Mouse (Mus musculus) erythroblast, adult 5-6 weeks (primary cell): ENCODE results near the gene Rtf2. TPM values are rescaled to one million over a fixed set of nuclear protein-coding genes. Genes with fewer than 3 reads are reported as not detected.
A peak's percentile ranks its signal among the peaks of the same experiment; 100 is the strongest.

Experiments used
- ATAC-seq: replicated peaks from 2 replicates; pipeline ENCODE4 v1.8.0; 2016; ENCODE audit warnings: moderate number of reproducible peaks, mild to moderate bottlenecking, moderate TSS enrichment, inconsistent platforms; ENCODE audit not compliant: poor library complexity, low FRiP score, severe bottlenecking
- total RNA-seq, 2 experiments: library from RNA; stranded (forward) in 1 of 2; stranded (reverse) in 1 of 2; fragments of 150-400 nt in 1 of 2; fragments of 200-764, 138-1000 nt in 1 of 2; gene quantifications; 2 replicates each; pipeline versions ENCODE4 v1.2.3 to v1.2.4; 2015 to 2017; ENCODE audit warnings: low replicate concordance in 2 of 2

The Rtf2 gene
- total RNA-seq, 2 experiments from 2014 or later, result 18.3 to 80.9 TPM

DNA sequence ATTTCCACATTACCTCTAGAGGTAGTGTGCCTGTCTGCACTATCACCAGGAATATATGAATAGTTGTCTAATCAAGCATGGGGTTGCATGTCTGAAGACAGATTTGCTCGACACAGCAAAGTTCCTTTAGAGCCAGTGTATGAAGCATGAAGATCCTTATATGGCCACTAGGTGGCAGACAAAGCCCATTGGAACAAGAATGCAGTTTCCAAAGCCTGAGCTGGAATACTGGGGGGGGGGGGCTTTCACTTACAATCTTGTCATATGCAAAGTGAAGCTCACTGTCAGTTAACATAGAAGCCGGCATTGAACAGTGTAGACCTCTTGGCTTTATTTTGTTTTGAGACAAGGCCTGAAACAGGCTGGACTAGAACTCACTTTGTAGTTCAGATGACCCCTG, 37.5 kb downstream of the Rtf2 start:
- ATAC-seq, result peak; percentile 63; the same call in 1 of the 2 replicates

GRCm38 (mm10) chr2:172480296-172480695, 39.9 kb downstream of the Rtf2 start:
- ATAC-seq, result no peak

DNA sequence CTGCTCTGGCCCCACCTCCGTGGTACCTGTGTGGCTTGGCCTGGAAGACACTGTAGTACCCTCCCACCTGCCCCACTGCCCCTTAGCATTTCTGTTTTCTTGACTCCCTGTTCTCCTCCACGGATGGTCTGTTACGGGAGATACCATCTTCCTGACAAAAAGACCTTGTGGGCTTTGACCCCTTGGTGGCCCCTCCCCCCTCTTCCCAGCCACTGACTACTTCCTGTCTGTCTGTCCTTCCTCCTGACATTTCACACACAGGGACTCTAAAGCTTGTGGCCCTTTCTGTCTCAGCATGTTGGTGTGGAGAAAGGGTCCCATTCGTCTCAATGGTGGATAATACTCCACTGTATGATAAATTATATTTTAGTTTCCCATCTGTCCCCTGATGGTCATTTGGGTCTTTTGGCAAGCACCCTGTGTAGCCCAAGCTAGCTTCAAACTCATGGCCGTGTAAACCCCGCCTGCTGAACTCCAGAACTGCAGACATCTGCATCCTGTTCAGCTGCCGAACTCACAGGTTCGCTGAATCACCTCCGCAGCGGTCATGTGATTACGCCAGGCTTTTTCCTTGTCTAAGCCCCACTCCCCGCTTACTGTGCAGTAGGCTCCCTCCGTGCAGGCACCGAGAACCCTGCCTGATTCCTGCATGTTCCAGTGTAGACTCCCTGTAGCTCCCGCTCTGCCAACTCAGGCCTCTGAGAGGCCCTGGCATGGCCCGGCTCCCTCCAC, 41.5 kb downstream of the Rtf2 start:
- no peak for ATAC-seq

GRCm38 (mm10) chr2:172483766-172484413, 43.5 kb downstream of the Rtf2 start:
- ATAC-seq, result no peak

DNA sequence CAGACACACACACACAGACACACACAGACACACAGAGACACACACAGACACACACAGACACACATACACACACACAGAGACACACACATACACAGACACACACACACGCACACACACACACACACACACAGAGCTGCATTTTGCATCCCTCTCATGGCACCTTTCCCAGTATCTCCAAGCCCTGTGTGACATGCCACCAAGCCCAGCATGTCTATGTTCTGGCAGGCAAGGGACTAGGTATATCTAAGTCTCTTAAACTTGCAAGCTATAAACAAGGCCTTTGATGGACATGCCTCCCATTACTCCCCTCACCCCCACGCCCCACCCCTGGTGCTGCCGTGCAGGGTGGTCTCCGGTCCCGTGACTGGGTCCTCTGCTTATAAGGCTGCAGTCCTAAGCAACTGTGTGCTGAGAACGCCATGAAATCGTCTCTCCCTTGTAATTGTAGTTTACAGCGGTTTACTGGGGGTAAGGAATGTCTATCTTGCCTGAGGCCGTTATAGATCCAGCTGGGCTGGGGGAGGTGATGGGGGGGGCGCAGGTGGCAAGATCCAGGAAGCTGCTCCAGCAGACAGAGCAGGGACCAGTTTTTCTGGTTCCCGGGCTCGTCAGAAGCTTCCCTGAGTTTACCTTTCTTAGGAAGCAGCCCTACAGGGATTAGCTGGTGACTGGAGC, 44.5 kb downstream of the Rtf2 start:
- no peak for ATAC-seq

GRCm38 (mm10) chr2:172496736-172497345, 56.5 kb downstream of the Rtf2 start:
- ATAC-seq, result no peak

GRCm38 (mm10) chr2:172498823-172499222, 58.5 kb downstream of the Rtf2 start:
- no peak for ATAC-seq

GRCm38 (mm10) chr2:172500752-172501316, 60.5 kb downstream of the Rtf2 start:
- no peak for ATAC-seq

DNA sequence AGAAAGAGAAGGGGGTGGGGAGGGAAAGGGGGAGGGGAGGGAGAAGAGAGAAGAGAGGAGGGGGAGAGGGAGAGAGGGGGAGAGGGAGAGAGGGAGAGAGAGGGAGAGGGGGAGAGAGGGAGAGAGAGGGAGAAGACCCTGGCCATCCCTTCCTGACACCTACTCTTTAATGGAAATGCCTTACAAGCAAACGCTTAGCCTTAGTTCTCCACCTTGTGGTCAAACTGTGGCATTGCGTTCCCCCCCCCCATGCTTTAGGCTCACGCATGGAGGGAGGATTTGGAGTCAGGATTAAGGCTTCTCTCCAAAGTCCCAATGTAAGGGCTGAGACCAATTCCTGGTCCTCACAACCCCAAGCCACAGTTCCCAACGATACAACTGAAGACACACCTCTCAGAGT, 61.0 kb downstream of the Rtf2 start:
- ATAC-seq, result no peak

DNA sequence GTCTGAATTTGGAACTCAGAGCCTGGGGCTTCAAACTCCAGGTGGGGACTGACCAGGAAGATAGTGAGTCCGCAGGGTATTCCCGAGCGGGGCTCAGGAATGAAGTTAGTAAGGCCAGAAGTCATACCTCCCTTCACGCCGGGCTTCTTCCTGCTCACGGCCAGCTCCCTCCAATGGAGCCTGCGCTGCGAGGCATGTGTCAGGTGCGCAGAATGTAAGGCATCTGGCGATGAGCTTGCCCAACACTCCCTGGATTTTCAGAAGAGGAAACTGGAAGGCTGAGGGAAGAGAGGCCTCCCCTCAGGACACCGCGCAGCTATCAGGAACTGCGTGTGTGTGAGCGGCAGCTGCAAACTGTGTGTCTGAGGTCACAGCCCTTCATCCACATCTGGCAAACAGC, 61.8 kb downstream of the Rtf2 start:
- no peak for ATAC-seq

DNA sequence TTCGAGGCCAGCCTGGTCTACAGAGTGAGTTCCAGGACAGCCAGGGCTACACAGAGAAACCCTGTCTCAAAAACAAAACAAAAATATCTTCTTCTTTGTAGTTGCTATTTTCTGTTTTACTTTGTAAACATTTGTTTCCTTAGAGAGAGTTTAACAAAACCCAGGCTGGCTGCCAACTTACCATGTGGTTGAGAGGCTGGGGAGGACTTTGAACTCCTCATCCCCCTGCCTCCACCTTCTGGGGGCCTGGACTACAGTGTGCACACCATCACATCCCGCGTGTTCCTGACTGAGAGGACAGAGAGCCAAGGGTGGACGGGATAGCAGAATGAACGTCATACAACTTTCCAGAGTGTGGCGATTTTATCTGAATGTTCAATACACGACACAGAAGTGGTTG, 65.8 kb downstream of the Rtf2 start:
- no peak for ATAC-seq

DNA sequence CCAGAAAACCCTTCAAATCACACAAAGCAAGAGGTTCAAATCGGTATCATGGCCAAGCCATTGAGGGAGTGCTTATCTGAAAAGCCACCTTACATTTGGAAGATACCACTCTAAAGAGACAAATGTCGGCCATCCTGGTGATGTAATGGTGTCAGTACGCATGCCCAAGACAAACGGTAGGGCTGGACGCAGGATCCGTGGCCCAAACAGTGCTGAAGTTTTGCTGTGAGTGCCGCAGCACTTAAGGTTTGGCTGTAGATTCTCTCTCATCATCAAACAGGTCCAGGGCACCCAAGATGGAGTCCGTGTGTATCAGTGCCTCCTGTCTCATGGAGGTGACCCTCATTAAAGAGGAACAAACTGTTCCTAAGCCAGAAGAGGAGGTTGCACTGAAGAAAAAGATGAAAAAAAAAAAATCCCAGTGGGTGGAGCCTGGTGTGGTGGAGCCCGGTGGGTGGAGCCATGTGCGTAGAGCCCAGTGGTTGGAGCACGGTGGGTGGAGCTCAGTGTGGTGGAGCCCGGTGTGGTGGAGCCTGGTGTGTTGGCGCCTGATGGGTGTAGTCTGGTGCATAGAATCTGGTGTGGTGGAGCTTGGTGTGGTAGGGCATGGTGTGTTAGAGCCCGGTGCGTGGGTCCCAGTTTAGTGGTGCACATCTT, 69.8 kb downstream of the Rtf2 start:
- no peak for ATAC-seq

GRCm38 (mm10) chr2:172510899-172511298, 70.5 kb downstream of the Rtf2 start:
- no peak for ATAC-seq

GRCm38 (mm10) chr2:172516407-172516992, 76.1 kb downstream of the Rtf2 start:
- ATAC-seq, result no peak

Other genes starting within 250 kb of the Rtf2 start
- not detected in 2 replicates for gene Mc3r, start 192.1 kb upstream of the Rtf2 start, total RNA-seq (2015; ENCODE audit: low replicate concordance)
- 0.14 TPM in 1 of 2 replicates, not detected in the other for gene Mc3r, start 192.1 kb upstream of the Rtf2 start, total RNA-seq (2017; ENCODE audit: low replicate concordance)
- 102 and 114 TPM in 2 replicates for gene Fam210b, start 95.0 kb upstream of the Rtf2 start, total RNA-seq (2015; ENCODE audit: low replicate concordance)
- 96.2 and 117 TPM in 2 replicates for gene Fam210b, start 95.0 kb upstream of the Rtf2 start, total RNA-seq (2017; ENCODE audit: low replicate concordance)
- gene Aurka, start 70.0 kb upstream of the Rtf2 start, total RNA-seq (2015; ENCODE audit: low replicate concordance), result 15.7 and 23.2 TPM in 2 replicates
- 31.3 and 38.8 TPM in 2 replicates for gene Aurka, start 70.0 kb upstream of the Rtf2 start, total RNA-seq (2017; ENCODE audit: low replicate concordance)
- 5.6 and 10.0 TPM in 2 replicates for gene Cstf1, start 69.9 kb upstream of the Rtf2 start, total RNA-seq (2015; ENCODE audit: low replicate concordance)
- 6.3 and 7.5 TPM in 2 replicates for gene Cstf1, start 69.9 kb upstream of the Rtf2 start, total RNA-seq (2017; ENCODE audit: low replicate concordance)
- gene Cass4, start 46.8 kb upstream of the Rtf2 start, total RNA-seq (2015; ENCODE audit: low replicate concordance), result 1.0 and 2.5 TPM in 2 replicates
- 0.56 and 1.3 TPM in 2 replicates for gene Cass4, start 46.8 kb upstream of the Rtf2 start, total RNA-seq (2017; ENCODE audit: low replicate concordance)
- gene Gcnt7, start 18.0 kb downstream of the Rtf2 start, total RNA-seq (2015; ENCODE audit: low replicate concordance), result not detected in 2 replicates
- gene Gcnt7, start 18.0 kb downstream of the Rtf2 start, total RNA-seq (2017; ENCODE audit: low replicate concordance), result 1.1 TPM in 1 of 2 replicates, not detected in the other
- gene Fam209, start 32.0 kb downstream of the Rtf2 start, total RNA-seq (2015; ENCODE audit: low replicate concordance), result not detected in 2 replicates
- not detected in 2 replicates for gene Fam209, start 32.0 kb downstream of the Rtf2 start, total RNA-seq (2017; ENCODE audit: low replicate concordance)
- gene Tfap2c, start 109.0 kb downstream of the Rtf2 start, total RNA-seq (2015; ENCODE audit: low replicate concordance), result not detected in 2 replicates
- not detected in 2 replicates for gene Tfap2c, start 109.0 kb downstream of the Rtf2 start, total RNA-seq (2017; ENCODE audit: low replicate concordance)